Mouse (Mus musculus): ENCODE measurements around the gene E430018J23Rik. TPM values are rescaled to one million over a fixed set of nuclear protein-coding genes. Genes with fewer than 3 reads are reported as not detected.

E430018J23Rik gene
- 6.5 and 7.4 TPM in 2 replicates for polyA plus RNA-seq (2015; fragmentation: Nextera tagmentation; extraction: Ambion mirVana)

GRCm38 (mm10) chr7:127393157-127393943 lies at the start of gene E430018J23Rik:
Gene E430018J23Rik, minus strand, starts transcription at chr7:127393629.
- TF ChIP-seq CTCF (IDR thresholded peaks at IDR 0.05; ENCODE audit: low read depth), result no peak
- Histone ChIP-seq H3K4me3 (replicated peaks; ENCODE audit: low read depth, low read length) (peak within 1 kb of the TSS; percentile 66), H3K9ac (ENCODE audit: low read depth, low read length) (peak within 1 kb of the TSS; percentile 80), H3K9me3 (replicated peaks; ENCODE audit: low read length) (no peaks in the 10 kb centered on the region), H3K27me3 (ENCODE audit: insufficient read depth, low read length) (no peaks in the 10 kb centered on the region), H3K4me2 (ENCODE audit: low read length) (peak within 1 kb of the TSS; percentile 90), H3K36me3 (ENCODE audit: insufficient read depth, low read length) (no peaks in the 10 kb centered on the region), H3K27ac (peak within 1 kb of the TSS; percentile 90), H3K4me1 (replicated peaks; ENCODE audit: insufficient read depth, low read length) (peaks cover 10% of the 10 kb centered on the region)
- DNase-seq (ENCODE audit: low spot score), result peak; percentile 98
- peak; percentile 92 for ATAC-seq (replicated peaks; ENCODE audit: low FRiP score, low read depth)
- under 1% methylated on average over 45 of the region's 45 CpGs for WGBS

- ATAC-seq (replicated peaks; ENCODE audit: low FRiP score, low read depth), result no peak
- WGBS, result 88% methylated on average over 3 of the region's 3 CpGs
- Histone ChIP-seq H3K4me1 (replicated peaks; ENCODE audit: insufficient read depth, low read length) (no peaks in the 10 kb centered on the region), H3K9me3 (replicated peaks; ENCODE audit: low read length) (no peaks in the 10 kb centered on the region), H3K9ac (ENCODE audit: low read depth, low read length) (no peak overlapping the region), H3K4me2 (ENCODE audit: low read length) (no peak overlapping the region), H3K36me3 (ENCODE audit: insufficient read depth, low read length) (no peaks in the 10 kb centered on the region), H3K27ac (no peak overlapping the region), H3K27me3 (ENCODE audit: insufficient read depth, low read length) (no peaks in the 10 kb centered on the region), H3K4me3 (replicated peaks; ENCODE audit: low read depth, low read length) (no peak overlapping the region)
- TF ChIP-seq CTCF (IDR thresholded peaks at IDR 0.05; ENCODE audit: low read depth), result peak; percentile 58
- no peak for DNase-seq (ENCODE audit: low spot score)
Observed at GRCm38 (mm10) chr7:127437724-127438123, 44.3 kb upstream of the E430018J23Rik start.

GRCm38 (mm10) chr7:127435206-127435605 lies 41.8 kb upstream of the E430018J23Rik start:
- WGBS, result 85% methylated on average over 4 of the region's 4 CpGs
- H3K4me2 ChIP-seq (ENCODE audit: low read length), result no peak overlapping the region
- no peak overlapping the region for H3K4me3 ChIP-seq (replicated peaks; ENCODE audit: low read depth, low read length)
- TF ChIP-seq CTCF (IDR thresholded peaks at IDR 0.05; ENCODE audit: low read depth), result no peak
- no peak overlapping the region for H3K9ac ChIP-seq (ENCODE audit: low read depth, low read length)
- no peaks in the 10 kb centered on the region for H3K27me3 ChIP-seq (ENCODE audit: insufficient read depth, low read length)
- H3K27ac ChIP-seq, result no peak overlapping the region
- no peaks in the 10 kb centered on the region for H3K9me3 ChIP-seq (replicated peaks; ENCODE audit: low read length)
- ATAC-seq (replicated peaks; ENCODE audit: low FRiP score, low read depth), result no peak
- DNase-seq (ENCODE audit: low spot score), result no peak
- no peaks in the 10 kb centered on the region for H3K36me3 ChIP-seq (ENCODE audit: insufficient read depth, low read length)
- no peaks in the 10 kb centered on the region for H3K4me1 ChIP-seq (replicated peaks; ENCODE audit: insufficient read depth, low read length)

GRCm38 (mm10) chr7:127426354-127426753 lies 32.9 kb upstream of the E430018J23Rik start:
- Histone ChIP-seq H3K4me2 (ENCODE audit: low read length) (no peak overlapping the region), H3K4me3 (replicated peaks; ENCODE audit: low read depth, low read length) (no peak overlapping the region), H3K4me1 (replicated peaks; ENCODE audit: insufficient read depth, low read length) (peaks cover 9% of the 10 kb centered on the region; the same call in 1 of the 2 replicates), H3K36me3 (ENCODE audit: insufficient read depth, low read length) (no peaks in the 10 kb centered on the region), H3K27ac (no peak overlapping the region), H3K9me3 (replicated peaks; ENCODE audit: low read length) (no peaks in the 10 kb centered on the region), H3K27me3 (ENCODE audit: insufficient read depth, low read length) (no peaks in the 10 kb centered on the region), H3K9ac (ENCODE audit: low read depth, low read length) (no peak overlapping the region)
- DNase-seq (ENCODE audit: low spot score), result peak; percentile 22
- 64% methylated on average over 3 of the region's 3 CpGs for WGBS
- no peak for TF ChIP-seq CTCF (IDR thresholded peaks at IDR 0.05; ENCODE audit: low read depth)
- no peak for ATAC-seq (replicated peaks; ENCODE audit: low FRiP score, low read depth)

GRCm38 (mm10) chr7:127425911-127426310 lies 32.5 kb upstream of the E430018J23Rik start:
- no peak overlapping the region for H3K9ac ChIP-seq (ENCODE audit: low read depth, low read length)
- no peaks in the 10 kb centered on the region for H3K27me3 ChIP-seq (ENCODE audit: insufficient read depth, low read length)
- H3K4me3 ChIP-seq (replicated peaks; ENCODE audit: low read depth, low read length), result no peak overlapping the region
- no peak overlapping the region for H3K27ac ChIP-seq
- ATAC-seq (replicated peaks; ENCODE audit: low FRiP score, low read depth) (no peak; the same call in 1 of the 2 replicates), DNase-seq (ENCODE audit: low spot score) (no peak)
- peaks cover 13% of the 10 kb centered on the region; the same call in 1 of the 2 replicates for H3K4me1 ChIP-seq (replicated peaks; ENCODE audit: insufficient read depth, low read length)
- no peak for TF ChIP-seq CTCF (IDR thresholded peaks at IDR 0.05; ENCODE audit: low read depth)
- H3K9me3 ChIP-seq (replicated peaks; ENCODE audit: low read length), result no peaks in the 10 kb centered on the region
- H3K36me3 ChIP-seq (ENCODE audit: insufficient read depth, low read length), result no peaks in the 10 kb centered on the region
- no peak overlapping the region for H3K4me2 ChIP-seq (ENCODE audit: low read length)
- WGBS, result 87% methylated on average over 2 of the region's 2 CpGs

- 92% methylated on average over 3 of the region's 3 CpGs for whole genome bisulfite sequencing
- DNase-seq (ENCODE audit: low spot score), result no peak
Observed at GRCm38 (mm10) chr7:127425291-127425690, 31.9 kb upstream of the E430018J23Rik start.

More at GRCm38 (mm10) chr7:127425291-127425690, 31.9 kb upstream of the E430018J23Rik start:
- Histone ChIP-seq H3K9me3 (replicated peaks; ENCODE audit: low read length) (no peaks in the 10 kb centered on the region), H3K9ac (ENCODE audit: low read depth, low read length) (no peak overlapping the region), H3K4me1 (replicated peaks; ENCODE audit: insufficient read depth, low read length) (peaks cover 13% of the 10 kb centered on the region; the same call in 1 of the 2 replicates), H3K27ac (no peak overlapping the region), H3K27me3 (ENCODE audit: insufficient read depth, low read length) (no peaks in the 10 kb centered on the region), H3K4me3 (replicated peaks; ENCODE audit: low read depth, low read length) (no peak overlapping the region), H3K4me2 (ENCODE audit: low read length) (no peak overlapping the region), H3K36me3 (ENCODE audit: insufficient read depth, low read length) (no peaks in the 10 kb centered on the region)
- no peak for TF ChIP-seq CTCF (IDR thresholded peaks at IDR 0.05; ENCODE audit: low read depth)
- no peak for ATAC-seq (replicated peaks; ENCODE audit: low FRiP score, low read depth)
